Mouse (Mus musculus) CD4-positive helper T cell, adult 2 months (primary cell): ENCODE measurements at regions not wholly inside any gene's neighbourhood (a gene's known extent, or its start where the extent isn't known, plus 50 kb on each side); places are given as distances from the start of the nearest gene placed in this dataset.

Experiments used
- DNase-seq: peaks from one replicate; pipeline ENCODE4 v3.0.0-alpha.2; 2012; ENCODE audit warnings: low read depth, missing footprints, low spot score

- no peak for DNase-seq
Measured at GRCm38 (mm10) chr11:117586857-117587425, 67.1 kb upstream of the Tnrc6c start.

- no peak for DNase-seq
Measured at GRCm38 (mm10) chr11:117589006-117589405, 65.1 kb upstream of the Tnrc6c start.

GRCm38 (mm10) chr11:117589422-117589821 is 64.7 kb upstream of the Tnrc6c start:
- no peak for DNase-seq

- DNase-seq, result no peak
Measured at GRCm38 (mm10) chr11:117592570-117592969, 61.5 kb upstream of the Tnrc6c start.

- DNase-seq, result no peak
Measured at GRCm38 (mm10) chr11:117596201-117596600, 57.9 kb upstream of the Tnrc6c start.

GRCm38 (mm10) chr11:117597754-117598153 is 56.3 kb upstream of the Tnrc6c start:
- no peak for DNase-seq

GRCm38 (mm10) chr11:117598170-117598583 is 55.9 kb upstream of the Tnrc6c start:
- no peak for DNase-seq

- DNase-seq, result peak; percentile 58
Measured at GRCm38 (mm10) chr11:117598610-117599009, 55.5 kb upstream of the Tnrc6c start.

- peak; percentile 73 for DNase-seq
Measured at GRCm38 (mm10) chr11:117599049-117599787, 54.9 kb upstream of the Tnrc6c start.

- DNase-seq, result no peak
Measured at GRCm38 (mm10) chr11:117599788-117600263, 54.3 kb upstream of the Tnrc6c start.

- DNase-seq, result no peak
Measured at GRCm38 (mm10) chr11:117601147-117601546, 52.9 kb upstream of the Tnrc6c start.

- DNase-seq, result no peak
Measured at GRCm38 (mm10) chr11:117604019-117604418, 50.1 kb upstream of the Tnrc6c start.
